Mouse (Mus musculus): ENCODE measurements around the gene Sft2d2.

Sft2d2 gene

DNA sequence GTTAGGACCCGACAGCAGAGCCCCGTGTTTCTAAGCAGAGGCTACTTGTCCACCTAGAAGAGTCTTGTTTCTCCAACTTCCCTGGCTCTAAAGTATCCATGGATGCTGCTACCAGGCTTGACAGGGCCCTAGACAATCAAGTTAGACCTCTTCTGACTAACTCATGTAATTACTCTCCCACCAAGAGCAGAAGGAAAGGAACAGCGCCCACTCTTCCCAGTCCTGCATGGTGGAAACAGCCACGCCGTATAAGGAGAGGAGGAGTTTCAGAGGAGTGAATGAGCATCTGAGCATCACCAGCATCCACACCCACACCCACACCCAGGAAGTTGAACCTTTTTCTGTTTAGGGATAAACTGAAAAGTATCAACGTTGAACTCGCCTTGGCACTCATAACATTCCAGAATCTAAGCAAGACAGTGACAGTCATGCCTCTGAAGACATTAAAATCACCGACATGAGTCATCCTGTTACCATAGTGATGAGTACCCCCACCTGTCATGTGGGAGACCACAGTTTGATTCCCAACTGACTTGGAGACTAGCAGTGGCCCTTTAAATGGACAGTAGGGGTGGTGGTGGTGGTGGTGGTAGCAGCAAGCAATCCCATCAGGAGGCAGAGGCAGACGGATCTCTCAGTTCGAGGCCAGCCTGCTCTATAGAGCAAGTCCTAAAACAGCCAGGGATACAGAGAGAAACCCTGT, 3.5 kb downstream of the Sft2d2 start:
- no peak for DNase-seq

- no peak for DNase-seq
These were observed 4.2 kb downstream of the Sft2d2 start for GRCm38 (mm10) chr1:165190068-165190467.

- DNase-seq: no peak
These were observed 5.2 kb downstream of the Sft2d2 start for GRCm38 (mm10) chr1:165188806-165189580.

- DNase-seq: no peak
These were observed 6.9 kb downstream of the Sft2d2 start for GRCm38 (mm10) chr1:165187357-165187756.

DNA sequence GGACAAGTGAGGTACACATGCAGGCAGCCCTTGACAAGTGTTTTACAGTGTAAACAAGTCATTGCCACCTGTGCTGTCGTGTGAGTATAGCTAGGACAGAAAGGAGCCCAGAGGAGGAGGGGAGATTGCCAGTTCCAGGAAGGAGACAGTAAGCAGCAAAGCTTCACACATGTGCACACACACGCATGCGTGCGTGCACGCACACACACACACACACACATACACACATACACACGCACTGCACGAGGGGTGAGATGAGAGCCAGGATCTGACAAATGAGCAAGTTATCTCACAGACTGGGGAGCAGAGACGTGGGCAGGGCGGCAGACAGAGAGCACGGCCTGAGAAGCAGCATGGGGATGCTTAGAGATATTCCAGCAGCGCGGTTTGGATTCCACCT, 7.7 kb downstream of the Sft2d2 start:
- DNase-seq: no peak

DNA sequence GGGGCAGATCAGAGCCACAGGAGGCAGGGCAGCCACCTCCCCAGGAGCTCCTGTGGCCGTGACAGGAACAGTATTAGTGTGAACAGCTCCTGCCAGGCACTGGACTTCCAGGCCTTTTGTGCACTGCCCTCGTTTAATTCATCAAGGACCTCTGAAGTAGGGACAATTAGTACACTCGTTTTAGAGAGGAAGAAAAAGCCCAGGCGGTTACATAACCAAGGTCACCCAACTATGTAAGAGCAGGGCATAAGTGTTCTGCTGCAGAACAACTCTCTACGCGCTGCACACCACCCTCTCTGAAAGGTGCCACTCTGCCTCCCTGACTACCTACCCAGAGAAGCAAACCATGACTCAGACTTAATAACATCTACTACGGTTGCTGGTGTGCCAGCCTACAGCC, 9.1 kb downstream of the Sft2d2 start:
- DNase-seq: no peak

- no peak for DNase-seq
These were observed 10.1 kb downstream of the Sft2d2 start for GRCm38 (mm10) chr1:165184178-165184577.

DNA sequence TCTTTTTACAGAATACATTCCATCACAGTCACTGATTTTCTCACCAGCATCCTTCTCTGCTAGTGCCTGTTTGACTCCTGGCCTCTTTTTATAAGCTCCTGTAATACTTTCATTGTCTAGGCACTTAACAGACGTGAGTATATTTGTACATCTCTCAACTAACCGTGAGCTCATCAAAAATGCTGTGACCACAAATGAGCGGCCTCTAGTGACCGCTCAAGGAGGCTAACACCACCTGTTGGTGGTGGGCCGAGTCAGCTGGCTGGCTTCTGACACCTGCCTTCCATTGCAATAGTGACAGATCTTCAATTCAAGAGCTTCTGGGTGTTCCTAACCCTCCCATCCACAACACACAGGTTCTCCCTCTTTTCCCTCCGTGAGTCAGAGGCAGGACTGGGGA, 10.8 kb downstream of the Sft2d2 start:
- no peak for DNase-seq

DNA sequence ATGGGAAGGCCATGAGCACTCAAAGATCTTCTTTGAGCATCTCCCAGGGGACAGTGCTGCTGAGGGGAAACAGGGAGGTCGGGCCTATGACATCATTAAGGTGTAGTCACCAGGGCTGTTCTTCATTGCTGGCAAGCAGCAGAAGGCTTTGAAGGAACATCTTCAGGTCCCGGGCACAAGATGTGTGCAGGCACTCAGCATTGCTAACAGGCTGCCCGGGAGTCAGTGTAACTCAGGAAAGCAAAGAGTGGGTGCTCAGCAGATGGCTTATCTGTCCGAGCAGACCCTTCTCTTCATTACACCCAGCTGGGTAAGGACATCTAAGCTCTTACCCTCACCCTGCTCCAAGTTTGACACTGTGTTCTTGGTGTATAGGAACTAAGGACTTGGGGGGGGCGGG, 14.9 kb downstream of the Sft2d2 start:
- no peak for DNase-seq

DNA sequence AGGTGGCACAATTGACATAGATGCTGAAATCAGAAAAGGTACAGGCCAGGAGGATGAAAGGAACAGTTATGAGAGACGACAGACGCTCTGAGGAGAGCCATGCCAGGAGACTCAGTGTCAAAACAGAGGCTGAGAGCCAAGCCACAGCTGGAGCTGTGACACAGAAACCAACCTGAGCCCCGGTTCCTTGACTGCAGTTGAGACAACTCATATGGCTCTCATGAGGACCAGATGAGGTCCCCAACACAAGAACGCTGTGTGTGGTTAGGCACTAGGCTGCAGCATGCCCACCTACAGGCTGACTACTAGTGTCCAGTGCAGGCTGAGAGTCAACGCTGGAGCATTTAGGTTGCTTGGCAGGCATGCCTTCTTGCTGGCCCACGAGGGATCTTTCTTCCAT, 16.2 kb downstream of the Sft2d2 start:
- no peak for DNase-seq

DNA sequence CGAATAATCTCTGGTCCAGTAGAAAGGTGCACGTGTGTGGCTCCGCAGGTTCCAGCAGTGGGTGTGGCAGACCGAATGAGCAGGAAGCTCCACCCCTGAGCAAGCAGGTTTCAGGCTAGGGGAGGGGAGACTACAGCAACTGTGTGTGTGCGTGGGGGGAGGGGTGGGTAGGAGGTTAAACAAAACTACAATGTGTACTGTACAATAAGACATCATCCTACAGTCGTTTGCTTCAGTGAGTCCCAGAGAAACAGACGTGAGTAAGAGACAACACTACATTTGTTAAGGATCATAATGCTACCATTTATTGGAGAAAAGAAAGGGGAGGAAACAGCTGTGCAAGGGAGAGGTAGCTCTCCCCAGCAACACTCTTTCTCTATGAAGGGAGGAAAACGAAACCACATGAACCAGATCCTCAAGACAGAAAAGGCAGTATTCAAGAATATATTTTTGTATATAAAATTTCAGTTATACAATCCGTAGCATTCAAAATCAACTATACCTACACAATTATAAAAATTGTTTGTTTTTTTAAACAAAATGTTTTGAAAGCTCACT, 20.1 kb downstream of the Sft2d2 start:
- no peak for DNase-seq

GRCm38 (mm10) chr1:165171277-165171676, 23.0 kb downstream of the Sft2d2 start:
- DNase-seq: no peak

GRCm38 (mm10) chr1:165170157-165170556, 24.1 kb downstream of the Sft2d2 start:
- DNase-seq: no peak

- no peak for DNase-seq
These were observed 24.8 kb downstream of the Sft2d2 start for GRCm38 (mm10) chr1:165169462-165169861.

- no peak for DNase-seq
These were observed 29.3 kb downstream of the Sft2d2 start for GRCm38 (mm10) chr1:165164920-165165319.

DNA sequence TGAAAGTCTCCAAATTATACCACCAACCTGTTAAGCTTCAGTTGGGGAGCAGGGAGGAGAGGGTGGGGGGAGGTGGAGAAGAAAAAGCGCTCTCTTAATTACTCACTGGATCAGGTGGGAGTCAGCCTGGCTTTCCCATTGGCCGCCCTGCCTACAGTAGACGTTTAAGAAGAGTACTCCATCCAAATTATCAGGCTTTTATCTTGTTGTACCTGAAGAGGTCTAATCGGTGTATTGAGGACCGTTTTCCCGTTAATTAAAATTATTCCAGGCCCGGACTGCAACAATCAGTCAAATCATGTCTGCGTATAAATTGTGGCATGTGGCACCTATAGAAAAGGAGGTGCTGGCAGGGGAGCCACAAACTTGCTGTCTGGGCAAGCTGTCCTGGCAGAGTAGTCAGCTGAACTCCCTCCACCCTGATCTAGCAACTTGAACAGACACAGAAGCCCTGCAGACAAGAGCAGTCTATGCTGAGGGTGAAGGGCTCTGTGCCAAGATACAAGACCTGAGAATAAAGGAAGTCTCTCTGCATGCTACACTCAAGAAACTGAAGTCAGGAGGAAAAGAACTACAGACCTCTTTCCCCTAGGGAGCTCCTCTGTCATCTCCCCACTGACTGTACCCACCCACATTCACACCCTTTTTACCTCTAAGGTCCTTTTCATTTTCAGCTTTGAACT, 33.4 kb downstream of the Sft2d2 start, which contains the start of gene Tbx19:
Gene Tbx19 (minus strand): TSS at position 51 of the 683 bp plus-strand sequence.
- DNase-seq: no peak

DNA sequence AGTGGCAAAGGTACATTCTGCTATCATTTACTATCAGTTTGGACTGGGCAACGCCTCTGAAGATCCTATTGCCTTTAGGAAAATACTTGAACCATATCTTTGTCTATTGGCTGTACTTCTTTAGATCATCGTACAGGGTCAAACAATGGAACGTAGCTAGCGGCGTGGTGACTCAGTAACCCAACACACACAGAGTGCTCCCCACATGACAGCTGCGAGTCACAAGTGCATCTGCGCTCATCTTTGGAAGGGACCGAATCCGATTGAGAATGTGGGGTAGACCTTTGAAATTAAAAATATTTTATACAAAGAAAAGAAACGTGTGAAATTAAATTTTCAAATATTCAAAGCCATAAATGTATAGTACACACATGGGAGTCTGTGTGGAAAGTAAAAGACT, 35.4 kb downstream of the Sft2d2 start:
- DNase-seq: no peak

DNA sequence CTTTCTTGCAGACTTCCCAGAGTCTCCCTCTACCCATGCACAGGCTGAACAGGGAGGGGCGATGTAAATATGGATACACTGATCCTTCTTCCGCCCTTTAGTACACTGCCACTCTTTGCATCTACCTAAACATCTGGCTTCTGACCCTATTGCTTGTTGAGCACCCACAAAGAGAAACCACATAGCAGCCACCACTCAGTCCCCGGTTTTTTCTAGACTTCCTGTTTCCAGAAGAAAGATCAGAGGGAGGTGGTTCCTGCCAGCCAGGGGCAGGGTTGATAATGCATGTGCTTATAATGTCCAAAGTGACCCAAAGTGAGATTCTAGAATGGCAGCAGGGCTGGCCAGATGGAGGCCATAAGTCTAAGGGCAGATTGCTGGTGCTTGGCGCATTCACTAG, 40.1 kb downstream of the Sft2d2 start:
- peak; percentile 25 to 62 for DNase-seq

DNA sequence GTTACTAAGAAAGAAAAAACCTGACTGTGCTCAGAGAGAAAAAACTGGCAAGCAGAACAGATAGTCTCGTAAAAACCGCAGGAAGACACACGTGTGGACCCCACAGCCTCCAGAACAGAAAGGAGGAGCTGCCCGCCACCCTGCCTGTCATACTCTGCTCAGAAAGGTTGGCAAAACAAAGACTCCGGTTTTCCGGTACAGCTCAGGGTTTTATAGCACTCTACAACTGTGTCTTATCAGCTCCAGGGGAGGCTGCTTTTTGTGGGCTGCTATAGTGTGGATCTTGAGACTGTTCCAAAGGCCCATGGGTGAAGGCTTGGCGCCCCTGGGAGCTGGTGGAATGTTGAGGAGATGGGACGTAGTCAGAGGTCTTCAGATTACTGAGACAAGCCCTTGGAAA, 43.0 kb downstream of the Sft2d2 start:
- DNase-seq: peak; percentile 33 to 52

DNA sequence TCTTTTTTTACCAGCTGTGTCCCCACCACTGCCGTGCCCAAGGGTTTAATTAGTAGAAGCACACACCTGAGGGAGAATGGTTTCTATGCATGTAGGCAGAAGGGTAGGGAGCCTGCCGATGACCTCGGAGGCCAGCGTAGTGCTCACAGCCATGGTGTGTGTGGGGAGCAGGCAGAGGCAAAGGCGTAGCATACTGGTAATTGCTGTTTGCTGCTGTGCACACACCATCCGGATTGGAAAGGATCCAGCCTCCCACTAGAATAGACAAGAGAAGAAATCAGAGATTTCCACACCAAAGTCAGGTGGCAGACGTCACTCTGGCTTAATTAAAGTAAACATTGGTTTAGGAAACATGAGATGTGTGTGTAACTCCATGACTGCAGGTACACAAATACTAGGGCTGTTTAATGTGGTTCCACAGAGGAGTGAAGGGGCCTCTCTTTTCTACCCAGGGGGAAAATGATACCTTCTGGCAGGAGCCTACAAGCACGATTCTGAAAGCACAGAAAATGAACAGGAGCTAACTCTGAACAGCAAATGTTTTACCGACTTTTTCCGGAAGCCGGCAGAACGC, 51.8 kb downstream of the Sft2d2 start:
- DNase-seq: no peak

- DNase-seq: no peak
These were observed 54.0 kb downstream of the Sft2d2 start for GRCm38 (mm10) chr1:165140227-165140626.

DNA sequence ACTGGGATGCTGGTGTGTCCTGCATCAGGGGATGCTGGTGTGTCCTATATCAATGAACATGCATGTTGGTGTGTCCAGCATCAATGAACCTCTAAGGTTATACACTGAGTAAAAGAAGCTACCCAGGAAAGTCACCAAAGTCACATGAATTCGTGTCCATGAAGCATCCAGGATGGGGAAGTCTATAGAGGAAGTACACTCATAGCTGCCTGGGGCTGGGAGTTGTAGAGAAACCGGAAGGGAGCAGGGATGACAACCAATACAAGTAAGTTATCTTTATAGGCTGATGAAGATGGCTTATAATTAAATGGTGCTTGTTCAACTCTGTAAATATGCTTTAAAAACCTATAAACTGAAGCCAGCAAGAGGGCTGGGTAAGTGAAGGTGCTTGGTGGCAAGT, 60.4 kb downstream of the Sft2d2 start:
- DNase-seq: no peak

GRCm38 (mm10) chr1:165133279-165133678, 61.0 kb downstream of the Sft2d2 start:
- no peak for DNase-seq
